Mouse (Mus musculus) bone marrow macrophage, adult 2 months (primary cell): ENCODE measurements around the gene Simc1. TPM values are rescaled to one million over a fixed set of nuclear protein-coding genes. Genes with fewer than 3 reads are reported as not detected.
"Not testable (repeated sequence)": the region's sequence is repeated elsewhere in the genome, so short reads cannot be mapped to it uniquely, and the experiment has no call there.

Experiments
- H3K27ac ChIP-seq: 2 replicates; pipeline ENCODE4 v1.5.1; 2012; ENCODE audit warnings: low read depth, low read length; ENCODE audit not compliant: insufficient read depth
- H3K4me1 ChIP-seq: 2 replicates; pipeline ENCODE4 v1.6.1; 2012; ENCODE audit warnings: low read length; ENCODE audit not compliant: control insufficient read depth, insufficient read depth
- H3K4me3 ChIP-seq: 2 replicates; pipeline ENCODE4 v1.5.1; 2012; ENCODE audit warnings: mild to moderate bottlenecking, low read length, moderate library complexity; ENCODE audit not compliant: insufficient read depth
- CTCF ChIP-seq: IDR thresholded peaks from 2 replicates; pipeline ENCODE4 v1.5.1; 2012; ENCODE audit warnings: low read depth, mild to moderate bottlenecking, low read length, moderate library complexity
- POLR2A ChIP-seq: IDR thresholded peaks from 2 replicates; pipeline ENCODE4 v1.6.1; 2012; ENCODE audit warnings: mild to moderate bottlenecking, low read depth, low read length, borderline replicate concordance
- polyA plus RNA-seq: library from polyadenylated mRNA; stranded (reverse); fragments of >200 nt; gene quantifications from 2 replicates; pipeline ENCODE4 v1.2.4, GENCODE M21; 2012; ENCODE audit not compliant: missing spikeins, insufficient read depth, insufficient read length

Simc1 gene
- polyA plus RNA-seq, 1 experiment = 3.6 TPM

GRCm38 (mm10) chr13:54490411-54490810, 13.2 kb upstream of the Simc1 start:
- TF ChIP-seq POLR2A = no peak
- H3K27ac ChIP-seq = no peak overlapping the region
- peaks cover 5% of the 10 kb centered on the region for H3K4me1 ChIP-seq
- H3K4me3 ChIP-seq = no peak overlapping the region

- Histone ChIP-seq H3K4me3 (no peak overlapping the region), H3K27ac (no peak overlapping the region), H3K4me1 (peaks cover 5% of the 10 kb centered on the region)
- TF ChIP-seq CTCF (no peak), POLR2A (no peak)
These were observed 12.2 kb upstream of the Simc1 start for GRCm38 (mm10) chr13:54491381-54491780.

GRCm38 (mm10) chr13:54499551-54499950, 4.0 kb upstream of the Simc1 start:
- not testable (repeated sequence) for H3K4me3 ChIP-seq, H3K27ac ChIP-seq, H3K4me1 ChIP-seq

- Histone ChIP-seq H3K27ac (no peak overlapping the region), H3K4me3 (no peak overlapping the region), H3K4me1 (peaks cover 2% of the 10 kb centered on the region; the same call in 1 of the 2 replicates)
- TF ChIP-seq POLR2A = no peak
- no peak for TF ChIP-seq CTCF
These were observed 2.2 kb upstream of the Simc1 start for GRCm38 (mm10) chr13:54501352-54501751.

- no peak overlapping the region for H3K4me3 ChIP-seq
- TF ChIP-seq POLR2A (no peak), CTCF (no peak)
- peaks cover 2% of the 10 kb centered on the region; the same call in 1 of the 2 replicates for H3K4me1 ChIP-seq
- no peak overlapping the region for H3K27ac ChIP-seq
These were observed 1.5 kb upstream of the Simc1 start for GRCm38 (mm10) chr13:54501957-54502690.

- Histone ChIP-seq H3K4me3 (peak overlapping the region; percentile 69), H3K27ac (no peak overlapping the region), H3K4me1 (peaks cover 2% of the 10 kb centered on the region; the same call in 1 of the 2 replicates)
- TF ChIP-seq POLR2A (no peak), CTCF (no peak)
These were observed 338 bp upstream of the Simc1 start for GRCm38 (mm10) chr13:54503278-54503603.

GRCm38 (mm10) chr13:54504611-54505260, 1.2 kb downstream of the Simc1 start:
- Histone ChIP-seq H3K4me1 (peaks cover 2% of the 10 kb centered on the region; the same call in 1 of the 2 replicates), H3K27ac (peak overlapping the region; percentile 19; the same call in 1 of the 2 replicates), H3K4me3 (peak overlapping the region; percentile 81)
- no peak for TF ChIP-seq POLR2A
- TF ChIP-seq CTCF = no peak

GRCm38 (mm10) chr13:54505920-54506319, 2.3 kb downstream of the Simc1 start:
- peaks cover 2% of the 10 kb centered on the region; the same call in 1 of the 2 replicates for H3K4me1 ChIP-seq
- no peak overlapping the region for H3K4me3 ChIP-seq
- TF ChIP-seq POLR2A = no peak
- no peak for TF ChIP-seq CTCF
- no peak overlapping the region for H3K27ac ChIP-seq

- TF ChIP-seq POLR2A (no peak), CTCF (peak; percentile 39; the same call in 1 of the 2 replicates)
- H3K4me1 ChIP-seq = no peaks in the 10 kb centered on the region
- no peak overlapping the region for H3K27ac ChIP-seq
- no peak overlapping the region for H3K4me3 ChIP-seq
These were observed 16.6 kb downstream of the Simc1 start for GRCm38 (mm10) chr13:54520221-54520620.

GRCm38 (mm10) chr13:54521181-54521580, 17.6 kb downstream of the Simc1 start:
- no peaks in the 10 kb centered on the region for H3K4me1 ChIP-seq
- H3K27ac ChIP-seq = no peak overlapping the region
- TF ChIP-seq POLR2A (no peak), CTCF (no peak)
- H3K4me3 ChIP-seq = no peak overlapping the region
